Mouse (Mus musculus) liver, embryonic 13.5 days (tissue): ENCODE measurements around the gene Snd1. TPM values are rescaled to one million over a fixed set of nuclear protein-coding genes. Genes with fewer than 3 reads are reported as not detected.

Source experiments
- ATAC-seq: fragments of 200-750 bp; cut with Nextera tagmentation; 2 replicates; pipeline ENCODE4 v1.8.0; 2017; ENCODE audit warnings: low read depth, mild to moderate bottlenecking, moderate number of reproducible peaks, moderate library complexity
- DNase-seq: peaks from one replicate; pipeline ENCODE4 v3.0.0; 2022
- H3K27ac ChIP-seq: fragments of 300-500 bp; sonication (generic); 2 replicates; pipeline ENCODE4 v1.5.1; 2015; ENCODE audit warnings: moderate library complexity, mild to moderate bottlenecking, inconsistent platforms
- H3K27me3 ChIP-seq: fragments of 300-500 bp; sonication (generic); 2 replicates; pipeline ENCODE4 v1.6.1; 2015; ENCODE audit warnings: mild to moderate bottlenecking, inconsistent platforms
- H3K36me3 ChIP-seq: fragments of 300-500 bp; sonication (generic); 2 replicates; pipeline ENCODE4 v1.6.1; 2015; ENCODE audit warnings: mild to moderate bottlenecking, inconsistent platforms
- H3K4me1 ChIP-seq: fragments of 300-500 bp; sonication (generic); replicated peaks from 2 replicates; pipeline ENCODE4 v1.6.1; 2015; ENCODE audit warnings: inconsistent platforms
- H3K4me2 ChIP-seq: fragments of 300-500 bp; sonication (generic); 2 replicates; pipeline ENCODE4 v1.6.1; 2015; ENCODE audit warnings: inconsistent platforms, mild to moderate bottlenecking, moderate library complexity
- H3K4me3 ChIP-seq: fragments of 300-500 bp; sonication (generic); replicated peaks from 2 replicates; pipeline ENCODE4 v1.5.1; 2015; ENCODE audit warnings: mild to moderate bottlenecking, inconsistent platforms
- H3K9ac ChIP-seq: fragments of 300-500 bp; sonication (generic); 2 replicates; pipeline ENCODE4 v1.6.1; 2015; ENCODE audit warnings: mild to moderate bottlenecking, inconsistent platforms
- H3K9me3 ChIP-seq: fragments of 300-500 bp; sonication (generic); replicated peaks from 2 replicates; pipeline ENCODE4 v1.6.1; 2016; ENCODE audit warnings: inconsistent platforms
- WGBS: fragments of 180-500 bp; shearing (Covaris S2); methylation state at CpG from one replicate; pipeline ENCODE4 v1.1.7; 2015; ENCODE audit not compliant: insufficient replicate concordance; 5-methylcytosine and 5-hydroxymethylcytosine counted together
- polyA plus RNA-seq: library from polyadenylated mRNA; unstranded; fragments of >200 nt; fragmentation: Nextera tagmentation; extraction: Ambion mirVana; gene quantifications from 2 replicates; pipeline ENCODE4 v1.2.1, GENCODE M21; 2015

Gene Snd1
- polyA plus RNA-seq, 1 experiment from 2014 or later: 55.2 TPM

DNA sequence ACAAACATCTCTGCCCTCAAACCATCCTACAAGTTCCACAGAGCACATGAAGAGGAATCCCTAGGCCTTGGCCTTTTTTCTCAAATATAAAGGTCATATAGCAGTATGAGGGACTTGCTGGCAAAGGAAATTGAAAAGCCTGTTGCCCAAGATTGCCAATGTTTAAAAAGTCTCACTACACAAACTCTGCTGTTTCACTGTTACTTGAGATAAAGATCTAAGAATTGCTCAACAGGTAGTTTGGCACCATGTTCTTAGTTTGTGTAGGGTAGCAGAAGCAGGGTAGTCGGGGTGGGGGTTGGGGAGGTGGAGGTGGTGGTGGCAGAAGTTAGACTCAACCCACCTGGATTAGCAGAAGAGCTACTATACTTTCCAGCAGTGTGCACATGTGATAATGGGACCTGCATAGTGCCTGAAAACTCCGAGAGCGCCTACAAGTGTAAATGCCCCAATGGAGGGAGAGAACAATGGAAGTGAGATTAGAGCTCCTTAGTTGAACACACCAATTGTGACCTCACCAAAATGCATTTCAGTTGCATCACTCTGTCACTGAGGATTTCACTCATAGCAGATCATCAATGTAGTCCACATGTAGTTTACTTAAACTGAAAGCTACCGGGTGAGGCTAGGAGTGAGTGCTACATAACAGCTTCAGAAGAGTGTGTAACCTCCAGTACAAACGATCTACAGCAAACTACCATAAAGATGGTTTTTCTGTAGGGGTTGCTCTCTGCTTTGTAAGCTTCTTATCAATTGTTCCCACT is 259.1 kb downstream of the Snd1 start:
- no peak for DNase-seq
- Histone ChIP-seq H3K4me2 (no peak overlapping the region), H3K36me3 (no peaks in the 10 kb centered on the region), H3K9me3 (no peaks in the 10 kb centered on the region), H3K4me3 (no peak overlapping the region), H3K9ac (no peak overlapping the region), H3K27ac (no peak overlapping the region), H3K27me3 (no peaks in the 10 kb centered on the region), H3K4me1 (peaks cover 36% of the 10 kb centered on the region)
- 0 out of 2 replicates have a peak, but pooled peaks have one; percentile 15 for ATAC-seq
- WGBS: 73% methylated on average over 5 of the region's 5 CpGs

DNA sequence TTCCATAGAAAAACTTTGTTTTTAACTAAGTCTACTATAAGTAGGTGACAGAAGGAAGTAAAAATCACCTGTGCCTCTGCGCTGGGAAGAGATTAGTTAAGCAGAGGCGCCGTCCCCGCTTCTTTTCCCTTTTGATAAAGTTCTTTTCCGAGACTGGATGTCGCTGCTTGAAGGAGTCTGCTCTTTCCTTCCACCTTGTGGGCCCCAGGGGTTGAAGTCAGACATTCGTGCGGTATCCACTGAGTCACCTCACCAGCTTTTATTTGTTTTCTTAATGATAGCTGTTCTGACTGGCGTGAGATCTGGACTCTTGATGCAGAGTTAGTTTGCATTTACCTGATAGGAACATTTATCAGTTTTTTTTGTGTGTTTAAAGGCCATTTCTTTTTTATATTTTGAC is 260.2 kb downstream of the Snd1 start:
- WGBS: 65% methylated on average over 9 of the region's 9 CpGs
- no peak for DNase-seq
- Histone ChIP-seq H3K4me1 (peaks cover 30% of the 10 kb centered on the region), H3K27ac (no peak overlapping the region), H3K36me3 (no peaks in the 10 kb centered on the region), H3K27me3 (no peaks in the 10 kb centered on the region), H3K4me3 (no peak overlapping the region), H3K9ac (no peak overlapping the region), H3K4me2 (no peak overlapping the region), H3K9me3 (no peaks in the 10 kb centered on the region)
- no peak for ATAC-seq

DNA sequence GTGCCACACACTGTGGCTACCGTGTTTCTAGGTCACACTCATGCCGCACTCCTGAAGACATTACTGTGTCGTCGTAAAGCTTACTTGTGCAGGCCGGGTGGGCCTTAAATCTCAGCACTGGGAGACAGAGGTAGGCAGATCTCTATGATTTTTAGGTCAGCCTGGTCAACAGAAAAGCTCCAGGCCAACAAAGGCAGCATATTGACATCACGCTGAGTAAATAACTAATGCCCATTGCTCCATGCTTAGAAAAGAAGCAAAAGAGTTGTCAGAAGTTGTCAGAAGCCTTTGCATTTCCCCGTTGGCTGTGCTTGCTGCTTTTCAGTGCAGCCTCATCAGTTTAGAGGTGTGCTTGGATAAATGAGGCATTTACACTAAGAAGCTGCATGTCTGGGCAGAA is 261.7 kb downstream of the Snd1 start:
- WGBS: 71% methylated on average over 7 of the region's 7 CpGs
- Histone ChIP-seq H3K27ac (no peak overlapping the region), H3K27me3 (no peaks in the 10 kb centered on the region), H3K4me1 (peaks cover 22% of the 10 kb centered on the region), H3K4me3 (no peak overlapping the region), H3K9ac (no peak overlapping the region), H3K9me3 (no peaks in the 10 kb centered on the region), H3K36me3 (no peaks in the 10 kb centered on the region), H3K4me2 (no peak overlapping the region)
- ATAC-seq (no peak), DNase-seq (no peak)

DNA sequence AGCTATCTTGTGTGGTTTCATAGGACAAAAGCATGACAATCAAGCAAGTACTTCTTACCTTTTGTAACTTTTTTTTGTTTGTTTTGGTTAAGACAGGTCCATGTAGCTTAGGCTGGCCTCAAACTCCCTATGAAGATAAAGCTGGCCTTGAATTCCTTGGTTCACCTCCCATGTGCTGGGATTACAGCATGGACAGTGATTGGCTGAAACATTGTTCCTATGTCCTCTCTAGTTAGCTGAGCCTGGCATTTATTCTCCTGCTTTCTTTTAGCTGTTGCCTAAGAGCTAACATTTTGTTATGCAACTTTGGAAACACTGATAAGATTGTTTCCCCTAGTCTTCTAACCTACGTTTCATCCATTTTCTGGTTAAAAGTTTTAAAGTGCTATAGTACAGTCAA is 262.7 kb downstream of the Snd1 start:
- no peak overlapping the region for H3K4me2 ChIP-seq
- H3K9me3 ChIP-seq: no peaks in the 10 kb centered on the region
- H3K27me3 ChIP-seq: no peaks in the 10 kb centered on the region
- H3K36me3 ChIP-seq: no peaks in the 10 kb centered on the region
- no peak for ATAC-seq
- no peak for DNase-seq
- H3K9ac ChIP-seq: no peak overlapping the region
- H3K4me3 ChIP-seq: no peak overlapping the region
- H3K4me1 ChIP-seq: peaks cover 19% of the 10 kb centered on the region
- WGBS: 53% methylated on average over 1 of the region's 1 CpGs
- H3K27ac ChIP-seq: no peak overlapping the region

DNA sequence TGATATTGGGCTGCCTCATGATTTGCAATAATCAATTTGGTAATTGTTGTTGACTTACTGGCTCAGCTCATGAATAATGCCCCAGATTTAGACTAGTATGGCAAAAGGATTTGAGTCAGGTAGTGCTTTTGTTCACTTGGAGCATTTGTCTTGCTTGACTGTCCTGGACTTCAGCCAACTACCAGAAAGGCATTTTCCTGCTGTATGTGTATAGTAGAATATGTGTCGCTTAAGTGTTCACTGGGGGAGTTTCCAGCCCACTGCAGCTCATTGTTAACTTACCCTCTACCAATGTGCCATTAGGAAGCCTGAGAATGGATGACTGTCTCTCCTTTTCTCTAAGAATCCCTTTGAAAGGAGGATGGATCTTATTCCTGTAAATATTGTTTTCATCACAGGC is 268.6 kb downstream of the Snd1 start:
- Histone ChIP-seq H3K27ac (no peak overlapping the region), H3K9me3 (no peaks in the 10 kb centered on the region), H3K4me3 (no peak overlapping the region), H3K4me1 (peaks cover 13% of the 10 kb centered on the region), H3K4me2 (no peak overlapping the region), H3K27me3 (no peaks in the 10 kb centered on the region), H3K9ac (no peak overlapping the region), H3K36me3 (peaks cover 21% of the 10 kb centered on the region; the same call in 1 of the 2 replicates)
- DNase-seq: no peak
- no peak for ATAC-seq
- WGBS: 78% methylated on average over 1 of the region's 1 CpGs

DNA sequence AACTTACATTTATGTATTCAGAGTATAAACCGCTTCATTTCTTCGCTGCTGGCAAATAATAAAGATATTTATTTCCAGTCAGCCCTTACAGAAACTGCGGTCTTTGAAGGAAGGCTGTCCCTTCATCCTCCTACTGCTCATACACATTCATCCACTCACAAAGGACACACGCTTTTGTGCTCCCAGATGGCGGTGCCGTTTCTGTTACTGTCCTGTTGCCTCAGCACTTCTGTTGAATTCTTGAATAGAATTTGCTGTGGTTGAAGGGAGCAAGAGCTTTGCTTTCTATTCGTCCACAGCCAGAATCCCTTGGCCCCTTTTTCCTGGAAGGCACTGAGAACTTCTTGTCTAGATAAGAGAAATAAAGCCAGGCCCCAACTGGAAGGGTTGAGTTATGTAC is 270.9 kb downstream of the Snd1 start:
- Histone ChIP-seq H3K4me1 (peaks cover 13% of the 10 kb centered on the region), H3K4me2 (no peak overlapping the region), H3K9me3 (no peaks in the 10 kb centered on the region), H3K36me3 (peaks cover 21% of the 10 kb centered on the region; the same call in 1 of the 2 replicates), H3K9ac (no peak overlapping the region), H3K27me3 (no peaks in the 10 kb centered on the region), H3K4me3 (no peak overlapping the region), H3K27ac (no peak overlapping the region)
- no peak for ATAC-seq
- 73% methylated on average over 7 of the region's 7 CpGs for WGBS
- DNase-seq: no peak

DNA sequence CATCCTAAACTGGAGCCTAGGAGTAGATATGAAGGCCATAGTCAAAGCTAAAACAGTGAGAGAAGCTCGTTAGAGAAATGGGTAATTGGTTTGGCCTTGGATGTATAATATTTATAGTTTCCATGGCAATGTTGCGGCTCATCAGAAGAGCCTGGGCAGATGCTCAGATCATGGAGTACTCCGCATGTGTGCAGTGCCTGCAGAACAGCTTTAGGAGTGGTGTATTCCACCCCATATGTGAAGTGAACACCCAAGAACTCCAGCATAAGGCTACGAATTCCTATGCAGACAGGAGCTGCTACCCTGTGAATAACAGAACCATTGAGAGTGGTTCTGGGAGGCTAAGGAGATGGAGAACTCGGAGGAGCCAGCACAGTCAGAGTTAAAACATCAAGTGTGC is 272.1 kb downstream of the Snd1 start:
- no peak overlapping the region for H3K27ac ChIP-seq
- H3K9ac ChIP-seq: no peak overlapping the region
- H3K4me2 ChIP-seq: no peak overlapping the region
- H3K36me3 ChIP-seq: peaks cover 21% of the 10 kb centered on the region; the same call in 1 of the 2 replicates
- H3K9me3 ChIP-seq: no peaks in the 10 kb centered on the region
- WGBS: 79% methylated on average over 5 of the region's 5 CpGs
- DNase-seq (no peak), ATAC-seq (no peak)
- H3K4me1 ChIP-seq: peaks cover 13% of the 10 kb centered on the region
- no peaks in the 10 kb centered on the region for H3K27me3 ChIP-seq
- no peak overlapping the region for H3K4me3 ChIP-seq

DNA sequence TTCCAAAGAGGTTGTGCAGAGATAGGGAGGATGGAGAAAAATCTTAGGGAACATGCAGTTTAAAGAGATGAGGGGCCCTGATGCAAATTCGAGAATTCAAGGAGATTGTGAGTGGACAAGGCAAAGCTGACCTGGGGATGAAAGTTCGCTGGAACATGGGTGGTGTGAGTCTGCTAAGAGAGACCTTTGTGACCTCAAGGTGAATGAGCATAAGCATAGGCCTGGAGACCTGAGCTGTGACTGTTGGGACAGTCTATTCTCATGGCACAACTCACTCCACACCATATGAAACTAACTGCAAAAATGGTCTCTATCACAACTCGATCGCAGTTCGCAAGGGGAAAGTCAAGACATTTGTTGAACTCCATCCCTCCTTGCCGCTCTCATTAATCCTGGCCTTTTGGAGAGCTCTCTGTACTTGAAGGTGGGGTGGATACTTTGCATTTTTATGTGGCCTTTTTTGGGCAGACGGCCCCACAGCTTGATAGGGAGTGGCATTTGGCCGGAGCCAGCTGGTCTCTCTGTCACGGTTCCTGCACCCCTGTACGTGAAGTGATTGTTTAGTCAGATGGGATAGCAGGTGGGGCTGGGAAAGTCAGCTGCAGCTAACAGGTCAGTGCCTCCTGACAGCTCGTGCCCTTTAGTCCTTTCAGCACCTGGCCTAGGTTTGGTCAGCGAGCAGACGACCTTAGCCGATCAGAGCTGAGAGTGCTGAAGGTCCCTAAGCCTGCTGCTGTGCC is 273.2 kb downstream of the Snd1 start:
- DNase-seq (no peak), ATAC-seq (peak; percentile 36; the same call in 1 of the 2 replicates)
- 75% methylated on average over 14 of the region's 14 CpGs for WGBS

DNA sequence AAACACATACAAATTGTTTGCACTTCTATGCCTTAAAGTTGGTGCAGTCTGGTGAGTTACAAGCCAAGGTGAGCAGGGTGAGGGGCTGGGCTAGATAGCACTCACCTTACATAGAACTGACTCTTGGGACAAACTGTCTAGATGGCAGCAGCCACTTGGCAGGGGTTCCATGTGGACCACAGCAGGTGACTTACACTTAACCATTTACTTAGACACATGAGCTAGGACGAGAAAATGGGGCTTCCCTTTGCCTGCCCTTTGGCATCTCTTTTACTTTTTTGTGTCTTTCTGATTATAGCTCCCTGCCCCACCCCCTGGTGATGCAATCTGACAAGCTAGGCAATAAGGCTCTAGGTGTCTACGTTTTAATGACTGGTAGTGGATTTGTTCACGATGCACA is 274.3 kb downstream of the Snd1 start:
- Histone ChIP-seq H3K4me3 (no peak overlapping the region), H3K9ac (no peak overlapping the region), H3K4me2 (no peak overlapping the region), H3K36me3 (peaks cover 21% of the 10 kb centered on the region; the same call in 1 of the 2 replicates), H3K27me3 (no peaks in the 10 kb centered on the region), H3K27ac (no peak overlapping the region), H3K9me3 (no peaks in the 10 kb centered on the region), H3K4me1 (peaks cover 20% of the 10 kb centered on the region)
- ATAC-seq: no peak
- no peak for DNase-seq
- WGBS: 63% methylated on average over 3 of the region's 3 CpGs

More for the DNA sequence above, 273.2 kb downstream of the Snd1 start:
- no peak overlapping the region for H3K27ac ChIP-seq
- H3K4me3 ChIP-seq: no peak overlapping the region
- H3K27me3 ChIP-seq: no peaks in the 10 kb centered on the region
- no peaks in the 10 kb centered on the region for H3K9me3 ChIP-seq
- H3K4me1 ChIP-seq: peaks cover 13% of the 10 kb centered on the region
- H3K4me2 ChIP-seq: no peak overlapping the region
- no peak overlapping the region for H3K9ac ChIP-seq
- peaks cover 21% of the 10 kb centered on the region; the same call in 1 of the 2 replicates for H3K36me3 ChIP-seq

DNA sequence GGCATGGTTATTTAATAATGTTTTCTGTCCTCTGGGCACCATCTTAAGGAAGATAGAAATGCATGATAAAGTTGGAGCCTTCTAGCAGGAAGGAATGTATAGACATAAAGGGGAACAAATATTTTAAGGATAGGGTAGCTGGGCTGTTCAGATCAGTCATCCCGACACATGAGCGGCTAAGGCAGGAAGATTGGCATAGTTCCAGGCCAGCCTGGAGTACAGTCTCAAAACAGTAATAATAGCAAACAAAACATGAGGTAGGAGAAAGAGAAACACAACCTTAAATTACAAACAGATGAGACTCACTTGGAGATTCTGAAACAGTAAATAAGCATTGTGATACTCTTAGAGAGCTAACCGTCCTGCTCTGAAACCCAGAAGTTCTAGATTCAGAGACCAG is 276.2 kb downstream of the Snd1 start:
- Histone ChIP-seq H3K9ac (no peak overlapping the region), H3K36me3 (peaks cover 11% of the 10 kb centered on the region), H3K9me3 (no peaks in the 10 kb centered on the region), H3K27me3 (no peaks in the 10 kb centered on the region), H3K27ac (no peak overlapping the region), H3K4me1 (peaks cover 23% of the 10 kb centered on the region), H3K4me2 (no peak overlapping the region), H3K4me3 (no peak overlapping the region)
- 84% methylated on average over 3 of the region's 3 CpGs for WGBS
- DNase-seq: no peak
- no peak for ATAC-seq

DNA sequence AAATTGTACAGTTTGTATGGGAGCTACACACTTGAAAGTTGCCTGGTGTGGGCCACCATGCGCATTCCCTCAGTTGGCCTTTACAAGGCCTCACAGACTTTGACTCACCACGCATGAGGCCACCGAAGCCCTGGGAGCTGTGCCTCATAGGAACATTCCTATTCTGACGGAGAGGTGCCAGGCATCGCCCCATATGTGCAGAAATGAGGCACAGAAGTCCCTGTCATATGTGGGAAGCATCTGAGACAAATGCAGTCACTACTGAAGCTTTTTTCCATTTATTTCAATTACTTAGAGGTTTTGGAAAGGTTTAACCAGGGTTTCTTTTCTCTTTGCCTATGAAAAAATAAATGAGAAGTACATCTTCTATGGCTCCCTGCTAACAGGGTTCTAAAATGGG is 278.3 kb downstream of the Snd1 start:
- ATAC-seq: no peak
- peaks cover 22% of the 10 kb centered on the region for H3K4me1 ChIP-seq
- no peak overlapping the region for H3K9ac ChIP-seq
- H3K27ac ChIP-seq: no peak overlapping the region
- H3K4me3 ChIP-seq: no peak overlapping the region
- 85% methylated on average over 5 of the region's 5 CpGs for WGBS
- DNase-seq: no peak
- no peaks in the 10 kb centered on the region for H3K9me3 ChIP-seq
- H3K4me2 ChIP-seq: no peak overlapping the region
- peaks cover 4% of the 10 kb centered on the region for H3K36me3 ChIP-seq
- no peaks in the 10 kb centered on the region for H3K27me3 ChIP-seq
